Mouse (Mus musculus) E14TG2a.4 (cell line): ENCODE measurements around the gene Ccser2.

ENCODE experiments used
- CTCF ChIP-seq: conservative IDR thresholded peaks from 2 replicates; pipeline ENCODE4 v1.5.1; 2014; ENCODE audit warnings: low read length
- NANOG ChIP-seq: IDR thresholded peaks from 2 replicates; pipeline ENCODE4 v1.6.1; 2014; ENCODE audit warnings: borderline replicate concordance, low read length, mixed read lengths
- POU5F1 ChIP-seq: IDR thresholded peaks from 2 replicates; pipeline ENCODE4 v1.6.1; 2014; ENCODE audit warnings: low read length, borderline replicate concordance

DNA sequence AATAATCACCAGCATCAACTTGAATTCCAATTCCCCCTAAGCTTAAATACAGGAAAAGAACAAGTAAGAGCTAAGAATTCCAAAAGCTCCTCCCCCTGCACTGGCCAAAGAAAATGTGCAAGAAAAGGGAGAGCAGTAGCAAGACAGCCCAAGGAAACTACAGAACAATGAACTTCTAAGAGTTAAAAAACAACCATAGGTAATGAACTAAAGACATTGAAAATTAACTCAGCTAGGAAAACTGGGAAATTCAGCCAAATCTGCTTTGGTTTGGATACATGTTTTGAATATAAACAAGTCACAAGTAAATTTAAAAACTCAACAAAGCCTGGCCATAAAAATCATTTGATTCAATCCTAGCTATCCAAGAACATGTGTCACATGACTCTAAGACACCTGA lies 67.7 kb downstream of the Ccser2 start:
- TF ChIP-seq CTCF (no peak), NANOG (no peak), POU5F1 (no peak)
